Mouse (Mus musculus) ES-E14 (cell line): ENCODE measurements around the gene Klhdc4. TPM values are rescaled to one million over a fixed set of nuclear protein-coding genes. Genes with fewer than 3 reads are reported as not detected.

Experiments used
- DNase-seq: peaks from one replicate; pipeline ENCODE4 v3.0.0-alpha.2; 2013; ENCODE audit warnings: low read depth, low spot score
- H3K27ac ChIP-seq: 2 replicates; pipeline ENCODE4 v1.5.1; 2012; ENCODE audit warnings: low read depth, mild to moderate bottlenecking, low read length, moderate library complexity, mixed read lengths; ENCODE audit not compliant: poor library complexity, insufficient read depth, severe bottlenecking
- H3K36me3 ChIP-seq: 2 replicates; pipeline ENCODE4 v1.6.1; 2012; ENCODE audit warnings: mild to moderate bottlenecking, low read length, moderate library complexity, mixed read lengths; ENCODE audit not compliant: control insufficient read depth, poor library complexity, insufficient read depth, severe bottlenecking
- H3K4me1 ChIP-seq, 2 experiments: fragments of 150-350 bp in 1 of 2; sonication (generic) in 1 of 2; 2 replicates each; pipeline ENCODE4 v1.6.1; 2012; ENCODE audit warnings: low read length in 2 of 2, mild to moderate bottlenecking in 1 of 2, mixed read lengths in 1 of 2; ENCODE audit not compliant: control insufficient read depth in 2 of 2, insufficient read depth in 2 of 2, poor library complexity in 1 of 2
- H3K4me3 ChIP-seq, 2 experiments: fragments of 150-350 bp in 1 of 2; sonication (generic) in 1 of 2; 2 replicates each; pipeline ENCODE4 v1.5.1; 2012; ENCODE audit warnings: low read length in 2 of 2, low read depth in 1 of 2, mild to moderate bottlenecking in 1 of 2, mixed read lengths in 1 of 2; ENCODE audit not compliant: insufficient read depth in 1 of 2, poor library complexity in 1 of 2, severe bottlenecking in 1 of 2
- H3K9ac ChIP-seq: 2 replicates; pipeline ENCODE4 v1.6.1; 2012; ENCODE audit warnings: low read depth, mild to moderate bottlenecking, low read length, mixed read lengths; ENCODE audit not compliant: poor library complexity, insufficient read depth, severe bottlenecking
- H3K9me3 ChIP-seq: fragments of 150-350 bp; sonication (generic); 2 replicates; pipeline ENCODE4 v1.6.1; 2012; ENCODE audit warnings: low read depth, mild to moderate bottlenecking, low read length; ENCODE audit not compliant: control insufficient read depth, insufficient read depth
- CHD2 ChIP-seq: IDR thresholded peaks from 2 replicates; pipeline ENCODE4 v1.6.1; 2014; ENCODE audit warnings: mild to moderate bottlenecking, low read depth, low read length, inconsistent platforms
- HCFC1 ChIP-seq: IDR thresholded peaks from 2 replicates; pipeline ENCODE4 v1.6.1; 2012; ENCODE audit warnings: low read length, inconsistent platforms, borderline replicate concordance; ENCODE audit not compliant: insufficient read depth
- MAFK ChIP-seq: IDR thresholded peaks from 2 replicates; pipeline ENCODE4 v1.6.1; 2014; ENCODE audit warnings: mild to moderate bottlenecking, low read depth, low read length, inconsistent platforms; ENCODE audit not compliant: insufficient read depth
- ZC3H11A ChIP-seq: IDR thresholded peaks from 2 replicates; pipeline ENCODE4 v1.6.1; 2012; ENCODE audit warnings: low read depth, mild to moderate bottlenecking, inconsistent platforms, low read length, borderline replicate concordance
- ZNF384 ChIP-seq: IDR thresholded peaks from 2 replicates; pipeline ENCODE4 v1.6.1; 2012; ENCODE audit warnings: low read depth, low read length, inconsistent platforms
- in situ Hi-C, 2 experiments: fragments of 600-800 bp; cut with MboI; formaldehyde crosslinking; loops; one replicate each; pipeline ENCODE4 v1.15.1; 2025; ENCODE audit warnings: low sequenced_read_pairs in 2 of 2, inconsistent platforms in 1 of 2; ENCODE audit not compliant: unreplicated experiment in 2 of 2
- total RNA-seq: library from RNA; depleted of rRNA; stranded (reverse); fragments of 300-350 nt; gene quantifications from 2 replicates; pipeline ENCODE4 v1.2.3, GENCODE M21; 2012

The Klhdc4 gene
- total RNA-seq, 1 experiment = 65.9 TPM

DNA sequence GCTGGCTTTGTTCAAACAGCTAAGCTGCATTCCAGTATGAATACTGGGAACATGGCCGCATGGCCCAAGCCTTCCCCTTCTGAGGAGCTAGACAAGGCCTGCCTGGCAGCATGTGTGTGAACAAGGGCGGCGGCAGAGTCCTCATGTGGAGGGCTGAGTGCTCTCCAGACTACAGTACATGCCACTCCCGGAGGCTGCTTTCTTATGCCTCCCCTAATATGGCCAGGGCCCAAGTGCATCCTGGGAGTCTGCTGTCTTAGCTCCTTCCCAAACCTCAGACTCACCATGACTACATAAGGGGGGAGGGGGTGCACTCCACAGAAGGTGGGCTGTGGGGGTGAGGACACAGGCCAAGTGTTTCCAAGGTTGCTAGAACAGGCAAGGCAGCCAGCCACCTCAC, 36.7 kb downstream of the Klhdc4 start:
- Histone ChIP-seq H3K27ac (no peak overlapping the region), H3K36me3 (peaks cover 12% of the 10 kb centered on the region), H3K9me3 (no peaks in the 10 kb centered on the region), H3K9ac (no peak overlapping the region), H3K4me3 (no peak overlapping the region), H3K4me1 (peaks cover 0 to 5% of the 10 kb centered on the region in 2 experiments; a peak in 1 of 4 replicates)
- TF ChIP-seq ZNF384 (no peak), CHD2 (no peak), HCFC1 (no peak), ZC3H11A (no peak), MAFK (no peak)
- DNase-seq = no peak
- in situ Hi-C loops = no loop called here

DNA sequence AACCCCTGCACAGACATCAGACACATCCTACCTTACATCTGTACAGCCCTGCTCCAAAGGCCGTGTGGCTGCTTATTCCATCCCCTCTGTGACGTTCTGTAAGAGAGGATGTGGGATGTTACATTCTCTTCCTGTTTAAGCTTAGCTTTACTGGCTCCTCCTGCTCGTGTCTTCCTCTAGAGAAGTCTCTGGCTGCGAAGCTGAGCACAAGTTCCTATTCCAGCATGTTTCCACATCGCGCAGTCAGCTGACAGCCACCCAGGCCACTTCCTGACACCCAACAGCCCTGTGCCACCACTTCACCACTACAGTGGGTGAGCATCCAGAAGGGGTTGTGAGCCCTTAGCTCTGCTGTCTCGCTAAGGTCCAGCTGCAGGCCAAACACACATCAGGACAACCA, 37.2 kb downstream of the Klhdc4 start:
- Histone ChIP-seq H3K9me3 (no peaks in the 10 kb centered on the region), H3K27ac (no peak overlapping the region), H3K4me3 (no peak overlapping the region), H3K36me3 (peaks cover 8% of the 10 kb centered on the region; the same call in 1 of the 2 replicates), H3K9ac (no peak overlapping the region), H3K4me1 (peaks cover 0 to 5% of the 10 kb centered on the region in 2 experiments; a peak in 1 of 4 replicates)
- in situ Hi-C loops = no loop called here
- no peak for DNase-seq
- TF ChIP-seq MAFK = no peak
- TF ChIP-seq ZC3H11A = no peak
- TF ChIP-seq HCFC1 = no peak
- TF ChIP-seq CHD2 = no peak

DNA sequence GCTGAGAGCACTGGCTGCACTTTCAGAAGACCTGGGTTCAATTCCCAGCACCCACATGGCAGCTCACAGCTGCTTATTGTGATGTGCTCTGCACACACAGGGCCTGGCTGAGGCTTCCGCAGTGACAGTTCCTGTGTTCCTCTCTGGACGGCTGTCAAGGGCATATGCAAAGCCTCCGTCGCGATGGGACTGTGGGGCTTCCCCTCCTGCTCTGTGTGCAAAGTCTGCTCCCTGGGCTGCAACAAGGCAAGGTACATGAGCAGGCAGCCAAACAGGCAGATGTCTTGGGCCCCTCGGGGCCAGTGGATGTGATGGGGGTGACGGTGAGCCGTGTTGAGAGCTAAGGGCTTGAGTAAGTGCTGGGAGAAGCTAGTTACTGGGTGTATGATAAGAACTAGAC, 40.6 kb downstream of the Klhdc4 start:
- H3K36me3 ChIP-seq = no peaks in the 10 kb centered on the region
- in situ Hi-C loops = no loop called here
- peaks cover 0 to 2% of the 10 kb centered on the region in 2 experiments; a peak in 1 of 4 replicates for H3K4me1 ChIP-seq
- no peak overlapping the region for H3K9ac ChIP-seq
- no peak overlapping the region for H3K27ac ChIP-seq
- no peak overlapping the region for H3K4me3 ChIP-seq
- no peak for DNase-seq
- TF ChIP-seq ZNF384 = no peak
- TF ChIP-seq ZC3H11A = no peak
- no peak for TF ChIP-seq HCFC1
- no peak for TF ChIP-seq CHD2
- TF ChIP-seq MAFK = no peak
- no peaks in the 10 kb centered on the region for H3K9me3 ChIP-seq

DNA sequence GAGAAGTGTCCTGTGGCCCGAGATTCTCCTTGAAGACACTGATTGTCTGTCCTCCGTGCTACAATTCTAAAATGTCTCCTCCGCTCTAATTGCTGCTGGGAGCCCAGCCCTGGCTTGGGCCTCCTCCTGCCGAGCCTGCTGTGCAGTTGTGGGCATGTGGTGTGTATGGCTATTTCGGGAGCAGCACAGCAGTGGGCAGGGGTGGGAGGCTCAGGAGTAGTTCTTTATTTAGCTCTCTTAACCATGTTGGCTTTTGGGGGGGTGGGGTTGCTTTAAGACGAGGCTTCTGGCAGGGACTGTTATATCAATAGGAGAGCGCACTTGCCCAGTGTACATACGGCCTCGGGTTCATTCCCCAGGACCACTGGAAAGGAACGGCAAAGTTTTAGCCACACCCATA, 42.8 kb downstream of the Klhdc4 start:
- in situ Hi-C loops = no loop called here
- Histone ChIP-seq H3K9ac (no peak overlapping the region), H3K9me3 (no peaks in the 10 kb centered on the region), H3K4me1 (no peaks in the 10 kb centered on the region; a peak in 1 of 4 replicates), H3K27ac (no peak overlapping the region), H3K36me3 (no peaks in the 10 kb centered on the region), H3K4me3 (no peak overlapping the region)
- TF ChIP-seq CHD2 (no peak), ZC3H11A (no peak), HCFC1 (no peak), ZNF384 (no peak), MAFK (no peak)
- no peak for DNase-seq

DNA sequence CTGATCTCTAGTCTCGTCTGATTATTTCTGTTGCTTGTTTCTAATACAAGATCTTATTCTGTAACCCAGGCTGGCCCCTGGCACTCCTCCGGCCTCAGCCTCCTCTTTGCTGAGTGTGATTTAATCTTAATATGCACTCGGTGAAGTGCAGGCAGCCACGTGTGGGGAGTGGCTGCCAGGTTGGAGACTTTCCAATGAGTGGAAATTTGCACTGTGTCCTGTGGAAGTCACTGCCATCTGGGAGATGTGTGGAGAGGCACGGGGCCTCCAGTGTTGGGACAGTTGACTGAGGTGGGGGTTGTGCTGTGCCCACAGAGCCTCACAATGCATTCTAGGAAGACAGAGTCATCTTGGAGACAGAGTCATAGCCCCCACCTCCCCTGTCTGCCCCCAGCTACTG, 46.9 kb downstream of the Klhdc4 start:
- Histone ChIP-seq H3K27ac (no peak overlapping the region), H3K4me3 (no peak overlapping the region), H3K9ac (no peak overlapping the region), H3K4me1 (no peaks in the 10 kb centered on the region), H3K36me3 (no peaks in the 10 kb centered on the region), H3K9me3 (no peaks in the 10 kb centered on the region)
- DNase-seq = no peak
- TF ChIP-seq MAFK = no peak
- TF ChIP-seq CHD2 = no peak
- no peak for TF ChIP-seq ZC3H11A
- no peak for TF ChIP-seq ZNF384
- in situ Hi-C loops = no loop called here
